Mouse (Mus musculus): ENCODE results near the gene Cd8a. TPM values are rescaled to one million over a fixed set of nuclear protein-coding genes. Genes with fewer than 3 reads are reported as not detected.
"Not testable (repeated sequence)": the region's sequence is repeated elsewhere in the genome, so short reads cannot be mapped to it uniquely, and the experiment has no call there.

Gene Cd8a
- not detected in 2 replicates for polyA plus RNA-seq (2015; fragmentation: Nextera tagmentation; extraction: Ambion mirVana)

- WGBS: 61% methylated on average over 14 of the region's 14 CpGs
- Histone ChIP-seq H3K4me2 (no peak within 1 kb of the TSS), H3K27ac (replicated peaks) (no peak within 1 kb of the TSS), H3K36me3 (no peaks in the 10 kb centered on the region), H3K4me3 (no peak within 1 kb of the TSS), H3K27me3 (replicated peaks) (no peaks in the 10 kb centered on the region), H3K9ac (no peak within 1 kb of the TSS), H3K9me3 (no peaks in the 10 kb centered on the region), H3K4me1 (no peaks in the 10 kb centered on the region)
- no peak for ATAC-seq (ENCODE audit: extremely low read depth, insufficient number of reproducible peaks, low FRiP score, low TSS enrichment)
Observed at GRCm38 (mm10) chr6:71373249-71373775, at the start of gene Cd8a. Cd8a (plus strand) TSS chr6:71373427.

GRCm38 (mm10) chr6:71324816-71325215 is 48.4 kb upstream of the Cd8a start:
- no peak overlapping the region for H3K4me3 ChIP-seq
- no peaks in the 10 kb centered on the region for H3K4me1 ChIP-seq
- no peak overlapping the region for H3K9ac ChIP-seq
- H3K36me3 ChIP-seq: no peaks in the 10 kb centered on the region
- no peaks in the 10 kb centered on the region for H3K27me3 ChIP-seq (replicated peaks)
- no peak overlapping the region for H3K4me2 ChIP-seq
- H3K27ac ChIP-seq (replicated peaks): no peak overlapping the region
- ATAC-seq (ENCODE audit: extremely low read depth, insufficient number of reproducible peaks, low FRiP score, low TSS enrichment): no peak
- 81% methylated on average over 9 of the region's 9 CpGs for WGBS
- H3K9me3 ChIP-seq: no peaks in the 10 kb centered on the region

GRCm38 (mm10) chr6:71329881-71330280 is 43.3 kb upstream of the Cd8a start:
- 69% methylated on average over 6 of the region's 6 CpGs for WGBS
- H3K9me3 ChIP-seq: no peaks in the 10 kb centered on the region
- H3K4me1 ChIP-seq: no peaks in the 10 kb centered on the region
- no peak overlapping the region for H3K4me3 ChIP-seq
- no peak overlapping the region for H3K9ac ChIP-seq
- H3K4me2 ChIP-seq: no peak overlapping the region
- H3K36me3 ChIP-seq: no peaks in the 10 kb centered on the region
- no peak for ATAC-seq (ENCODE audit: extremely low read depth, insufficient number of reproducible peaks, low FRiP score, low TSS enrichment)
- H3K27ac ChIP-seq (replicated peaks): no peak overlapping the region
- H3K27me3 ChIP-seq (replicated peaks): no peaks in the 10 kb centered on the region

- H3K9ac ChIP-seq: no peak overlapping the region
- no peak for ATAC-seq (ENCODE audit: extremely low read depth, insufficient number of reproducible peaks, low FRiP score, low TSS enrichment)
- 65% methylated on average over 7 of the region's 7 CpGs for WGBS
- H3K27me3 ChIP-seq (replicated peaks): no peaks in the 10 kb centered on the region
- no peaks in the 10 kb centered on the region for H3K36me3 ChIP-seq
- H3K27ac ChIP-seq (replicated peaks): no peak overlapping the region
- H3K4me1 ChIP-seq: no peaks in the 10 kb centered on the region
- no peaks in the 10 kb centered on the region for H3K9me3 ChIP-seq
- no peak overlapping the region for H3K4me3 ChIP-seq
- no peak overlapping the region for H3K4me2 ChIP-seq
Observed at GRCm38 (mm10) chr6:71330486-71330885, 42.7 kb upstream of the Cd8a start.

- ATAC-seq (ENCODE audit: extremely low read depth, insufficient number of reproducible peaks, low FRiP score, low TSS enrichment); H3K4me2 ChIP-seq; H3K4me1 ChIP-seq; H3K27me3 ChIP-seq (replicated peaks); H3K36me3 ChIP-seq; H3K4me3 ChIP-seq; H3K9me3 ChIP-seq; H3K9ac ChIP-seq; H3K27ac ChIP-seq (replicated peaks): not testable (repeated sequence)
- 72% methylated on average over 2 of the region's 4 CpGs for WGBS
Observed at GRCm38 (mm10) chr6:71331491-71331890, 41.7 kb upstream of the Cd8a start.

GRCm38 (mm10) chr6:71332236-71332965 is 40.8 kb upstream of the Cd8a start:
- Histone ChIP-seq H3K27ac (replicated peaks) (no peak overlapping the region), H3K4me3 (no peak overlapping the region), H3K36me3 (no peaks in the 10 kb centered on the region), H3K27me3 (replicated peaks) (no peaks in the 10 kb centered on the region), H3K4me1 (no peaks in the 10 kb centered on the region), H3K9me3 (no peaks in the 10 kb centered on the region), H3K4me2 (no peak overlapping the region), H3K9ac (no peak overlapping the region)
- 76% methylated on average over 11 of the region's 11 CpGs for WGBS
- ATAC-seq (ENCODE audit: extremely low read depth, insufficient number of reproducible peaks, low FRiP score, low TSS enrichment): no peak

- WGBS: 47% methylated on average over 3 of the region's 3 CpGs
Observed at GRCm38 (mm10) chr6:71333031-71333430, 40.2 kb upstream of the Cd8a start.

GRCm38 (mm10) chr6:71333578-71334273 is 39.5 kb upstream of the Cd8a start:
- no peaks in the 10 kb centered on the region for H3K9me3 ChIP-seq
- H3K27ac ChIP-seq (replicated peaks): no peak overlapping the region
- no peaks in the 10 kb centered on the region for H3K4me1 ChIP-seq
- H3K9ac ChIP-seq: no peak overlapping the region
- WGBS: 81% methylated on average over 11 of the region's 11 CpGs
- H3K27me3 ChIP-seq (replicated peaks): no peaks in the 10 kb centered on the region
- no peak overlapping the region for H3K4me2 ChIP-seq
- H3K4me3 ChIP-seq: no peak overlapping the region
- ATAC-seq (ENCODE audit: extremely low read depth, insufficient number of reproducible peaks, low FRiP score, low TSS enrichment): no peak
- no peaks in the 10 kb centered on the region for H3K36me3 ChIP-seq

More at GRCm38 (mm10) chr6:71333031-71333430, 40.2 kb upstream of the Cd8a start:
- ATAC-seq (ENCODE audit: extremely low read depth, insufficient number of reproducible peaks, low FRiP score, low TSS enrichment): no peak
- H3K4me1 ChIP-seq: no peaks in the 10 kb centered on the region
- H3K27me3 ChIP-seq (replicated peaks): no peaks in the 10 kb centered on the region
- H3K4me3 ChIP-seq: no peak overlapping the region
- no peak overlapping the region for H3K27ac ChIP-seq (replicated peaks)
- H3K4me2 ChIP-seq: no peak overlapping the region
- no peaks in the 10 kb centered on the region for H3K36me3 ChIP-seq
- H3K9ac ChIP-seq: no peak overlapping the region
- H3K9me3 ChIP-seq: no peaks in the 10 kb centered on the region

- no peaks in the 10 kb centered on the region for H3K4me1 ChIP-seq
- H3K27ac ChIP-seq (replicated peaks): no peak overlapping the region
- H3K27me3 ChIP-seq (replicated peaks): no peaks in the 10 kb centered on the region
- no peak for ATAC-seq (ENCODE audit: extremely low read depth, insufficient number of reproducible peaks, low FRiP score, low TSS enrichment)
- no peaks in the 10 kb centered on the region for H3K9me3 ChIP-seq
- no peak overlapping the region for H3K9ac ChIP-seq
- 94% methylated on average over 8 of the region's 8 CpGs for WGBS
- no peak overlapping the region for H3K4me2 ChIP-seq
- no peaks in the 10 kb centered on the region for H3K36me3 ChIP-seq
- H3K4me3 ChIP-seq: no peak overlapping the region
Observed at GRCm38 (mm10) chr6:71337666-71338065, 35.6 kb upstream of the Cd8a start.

GRCm38 (mm10) chr6:71338941-71339340 is 34.3 kb upstream of the Cd8a start:
- Histone ChIP-seq H3K27me3 (replicated peaks) (no peaks in the 10 kb centered on the region), H3K4me1 (no peaks in the 10 kb centered on the region), H3K9ac (no peak overlapping the region), H3K9me3 (no peaks in the 10 kb centered on the region), H3K36me3 (no peaks in the 10 kb centered on the region), H3K4me2 (no peak overlapping the region), H3K4me3 (no peak overlapping the region), H3K27ac (replicated peaks) (no peak overlapping the region)
- ATAC-seq (ENCODE audit: extremely low read depth, insufficient number of reproducible peaks, low FRiP score, low TSS enrichment): no peak
- 71% methylated on average over 3 of the region's 3 CpGs for WGBS

GRCm38 (mm10) chr6:71339351-71339750 is 33.9 kb upstream of the Cd8a start:
- 80% methylated on average over 4 of the region's 4 CpGs for WGBS
- Histone ChIP-seq H3K27me3 (replicated peaks) (no peaks in the 10 kb centered on the region), H3K9ac (no peak overlapping the region), H3K4me2 (no peak overlapping the region), H3K36me3 (no peaks in the 10 kb centered on the region), H3K4me1 (no peaks in the 10 kb centered on the region), H3K27ac (replicated peaks) (no peak overlapping the region), H3K4me3 (no peak overlapping the region), H3K9me3 (no peaks in the 10 kb centered on the region)
- ATAC-seq (ENCODE audit: extremely low read depth, insufficient number of reproducible peaks, low FRiP score, low TSS enrichment): no peak

Measured in heart, embryonic 13.5 days (tissue).